Mouse (Mus musculus) forebrain, postnatal 0 days (tissue): ENCODE measurements around the gene Slc24a4. TPM values are rescaled to one million over a fixed set of nuclear protein-coding genes. Genes with fewer than 3 reads are reported as not detected.
"Not testable (repeated sequence)": the region's sequence is repeated elsewhere in the genome, so short reads cannot be mapped to it uniquely, and the experiment has no call there.

Experiments used
- ATAC-seq: fragments of 200-750 bp; cut with Nextera tagmentation; 2 replicates; pipeline ENCODE4 v1.8.0; 2017; ENCODE audit warnings: mild to moderate bottlenecking, moderate library complexity
- DNase-seq: peaks from one replicate; pipeline ENCODE4 v3.0.0-alpha.2; 2015
- H3K27ac ChIP-seq: fragments of 300-500 bp; sonication (generic); 2 replicates; pipeline ENCODE4 v1.5.1; 2014; ENCODE audit warnings: low read depth, mild to moderate bottlenecking, antibody characterized with exemption, low read length, moderate library complexity, mixed read lengths
- H3K27me3 ChIP-seq: fragments of 300-500 bp; sonication (generic); 2 replicates; pipeline ENCODE4 v1.6.1; 2014; ENCODE audit warnings: mild to moderate bottlenecking, low read length, mixed read lengths; ENCODE audit not compliant: insufficient read depth
- H3K36me3 ChIP-seq: fragments of 300-500 bp; sonication (generic); 2 replicates; pipeline ENCODE4 v1.6.1; 2014; ENCODE audit warnings: mild to moderate bottlenecking, moderate library complexity; ENCODE audit not compliant: insufficient read depth
- H3K4me1 ChIP-seq: fragments of 300-500 bp; sonication (generic); 2 replicates; pipeline ENCODE4 v1.6.1; 2014; ENCODE audit warnings: antibody characterized with exemption; ENCODE audit not compliant: insufficient read depth
- H3K4me2 ChIP-seq: fragments of 300-500 bp; sonication (generic); 2 replicates; pipeline ENCODE4 v1.6.1; 2014; ENCODE audit warnings: low read depth, mild to moderate bottlenecking, moderate library complexity
- H3K4me3 ChIP-seq: fragments of 300-500 bp; sonication (generic); 2 replicates; pipeline ENCODE4 v1.5.1; 2014; ENCODE audit warnings: low read depth, low read length, mixed read lengths
- H3K9ac ChIP-seq: fragments of 300-500 bp; sonication (generic); 2 replicates; pipeline ENCODE4 v1.6.1; 2014; ENCODE audit warnings: mild to moderate bottlenecking
- H3K9me3 ChIP-seq: fragments of 300-500 bp; sonication (generic); 2 replicates; pipeline ENCODE4 v1.6.1; 2016; ENCODE audit warnings: low read length
- CTCF ChIP-seq: sonication (generic); IDR thresholded peaks from 2 replicates; pipeline ENCODE4 v1.5.1; 2016; ENCODE audit warnings: antibody characterized with exemption, control low read depth, low read depth
- WGBS: fragments of 180-500 bp; shearing (Covaris S2); extraction: QIAGEN DNeasy Blood & Tissue Kit; methylation state at CpG from one replicate; pipeline ENCODE4 v1.1.7; 2014; 5-methylcytosine and 5-hydroxymethylcytosine counted together
- polyA plus RNA-seq: library from polyadenylated mRNA; unstranded; fragments of >200 nt; fragmentation: Nextera tagmentation; extraction: Ambion mirVana; gene quantifications from 2 replicates; pipeline ENCODE4 v1.2.1, GENCODE M21; 2015
- total RNA-seq: library from RNA; depleted of rRNA; stranded (reverse); fragments of >200 nt; gene quantifications from 2 replicates; pipeline ENCODE4 v1.2.3, GENCODE M21; 2014

The Slc24a4 gene
- total and polyA plus RNA-seq, 2 experiments from 2014 or later, result 2.4 to 5.6 TPM

GRCm38 (mm10) chr12:102207245-102207644 lies 78.7 kb downstream of the Slc24a4 start:
- no peaks in the 10 kb centered on the region for H3K27me3 ChIP-seq
- H3K27ac ChIP-seq, result no peak overlapping the region
- no peaks in the 10 kb centered on the region for H3K36me3 ChIP-seq
- H3K4me3 ChIP-seq, result no peak overlapping the region
- H3K9ac ChIP-seq, result no peak overlapping the region
- H3K9me3 ChIP-seq, result no peaks in the 10 kb centered on the region
- TF ChIP-seq CTCF, result no peak
- 74% methylated on average over 7 of the region's 7 CpGs for WGBS
- no peak overlapping the region for H3K4me2 ChIP-seq
- DNase-seq, result no peak
- peaks cover 6% of the 10 kb centered on the region; the same call in 1 of the 2 replicates for H3K4me1 ChIP-seq
- no peak for ATAC-seq

GRCm38 (mm10) chr12:102210801-102211200 lies 82.3 kb downstream of the Slc24a4 start:
- ATAC-seq, result no peak
- Histone ChIP-seq H3K27me3 (no peaks in the 10 kb centered on the region), H3K9me3 (no peaks in the 10 kb centered on the region), H3K36me3 (no peaks in the 10 kb centered on the region), H3K4me1 (peaks cover 6% of the 10 kb centered on the region; the same call in 1 of the 2 replicates), H3K27ac (no peak overlapping the region), H3K4me2 (no peak overlapping the region), H3K9ac (no peak overlapping the region), H3K4me3 (no peak overlapping the region)
- DNase-seq, result no peak
- TF ChIP-seq CTCF, result no peak
- WGBS, result 79% methylated on average over 2 of the region's 2 CpGs

- H3K36me3 ChIP-seq, result no peaks in the 10 kb centered on the region
- no peak overlapping the region for H3K9ac ChIP-seq
- DNase-seq, result no peak
- no peak for ATAC-seq
- no peaks in the 10 kb centered on the region for H3K9me3 ChIP-seq
- 68% methylated on average over 6 of the region's 6 CpGs for WGBS
- H3K4me1 ChIP-seq, result no peaks in the 10 kb centered on the region
- no peak overlapping the region for H3K27ac ChIP-seq
- H3K27me3 ChIP-seq, result no peaks in the 10 kb centered on the region
- H3K4me2 ChIP-seq, result no peak overlapping the region
- H3K4me3 ChIP-seq, result no peak overlapping the region
- no peak for TF ChIP-seq CTCF
Measured at GRCm38 (mm10) chr12:102223404-102223803, 94.9 kb downstream of the Slc24a4 start.

- not testable (repeated sequence) for H3K4me1 ChIP-seq, DNase-seq, H3K27ac ChIP-seq, H3K4me3 ChIP-seq, H3K27me3 ChIP-seq, H3K9me3 ChIP-seq, H3K36me3 ChIP-seq, H3K4me2 ChIP-seq, ATAC-seq, H3K9ac ChIP-seq
- 83% methylated on average over 2 of the region's 2 CpGs for WGBS
Measured at GRCm38 (mm10) chr12:102224112-102224511, 95.6 kb downstream of the Slc24a4 start.

GRCm38 (mm10) chr12:102225165-102225564 lies 96.6 kb downstream of the Slc24a4 start:
- no peak overlapping the region for H3K4me3 ChIP-seq
- H3K4me1 ChIP-seq, result no peaks in the 10 kb centered on the region

GRCm38 (mm10) chr12:102235551-102235950 lies 107.0 kb downstream of the Slc24a4 start:
- no peaks in the 10 kb centered on the region for H3K36me3 ChIP-seq
- H3K4me2 ChIP-seq, result no peak overlapping the region
- ATAC-seq, result no peak
- 40% methylated on average over 3 of the region's 3 CpGs for WGBS
- no peak for TF ChIP-seq CTCF
- no peaks in the 10 kb centered on the region for H3K9me3 ChIP-seq
- H3K27ac ChIP-seq, result no peak overlapping the region
- no peaks in the 10 kb centered on the region for H3K4me1 ChIP-seq
- no peaks in the 10 kb centered on the region for H3K27me3 ChIP-seq
- H3K9ac ChIP-seq, result no peak overlapping the region
- DNase-seq, result no peak
- H3K4me3 ChIP-seq, result no peak overlapping the region

More at GRCm38 (mm10) chr12:102225165-102225564, 96.6 kb downstream of the Slc24a4 start:
- TF ChIP-seq CTCF, result no peak
- Histone ChIP-seq H3K36me3 (no peaks in the 10 kb centered on the region), H3K27me3 (no peaks in the 10 kb centered on the region), H3K9ac (no peak overlapping the region), H3K9me3 (no peaks in the 10 kb centered on the region), H3K4me2 (no peak overlapping the region), H3K27ac (no peak overlapping the region)
- DNase-seq, result peak; percentile 35
- 35% methylated on average over 3 of the region's 3 CpGs for WGBS
- peak; percentile 50; the same call in 1 of the 2 replicates for ATAC-seq

- Histone ChIP-seq H3K27ac (no peak overlapping the region), H3K9me3 (no peaks in the 10 kb centered on the region), H3K4me2 (no peak overlapping the region), H3K9ac (no peak overlapping the region), H3K36me3 (no peaks in the 10 kb centered on the region), H3K4me1 (no peaks in the 10 kb centered on the region), H3K27me3 (no peaks in the 10 kb centered on the region), H3K4me3 (no peak overlapping the region)
- WGBS, result 87% methylated on average over 6 of the region's 6 CpGs
- ATAC-seq (no peak), DNase-seq (no peak)
- no peak for TF ChIP-seq CTCF
Measured at GRCm38 (mm10) chr12:102236317-102236716, 107.8 kb downstream of the Slc24a4 start.
